Mouse (Mus musculus): ENCODE data around the gene Mei4.

Gene Mei4

DNA sequence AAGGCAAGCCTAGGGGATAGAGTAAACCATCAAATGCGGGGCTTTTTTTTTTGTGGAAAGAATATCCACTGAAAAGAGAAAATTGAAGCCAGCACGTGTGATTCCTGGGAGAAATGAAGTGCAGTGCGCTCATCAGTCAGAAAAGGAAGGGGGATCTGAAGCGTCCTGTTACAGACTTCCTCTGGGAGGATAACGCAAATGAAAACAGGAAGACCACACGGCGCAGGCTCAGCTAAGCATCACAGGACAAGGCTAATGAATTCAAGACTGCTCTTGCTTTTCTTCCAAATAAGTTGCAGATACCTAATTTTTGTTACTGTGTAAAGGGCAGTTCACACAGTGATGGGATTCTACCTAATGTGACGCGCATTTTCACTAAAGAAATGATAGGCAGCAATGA, 296.7 kb downstream of the Mei4 start:
- DNase-seq (ENCODE audit: low spot score), result no peak

DNA sequence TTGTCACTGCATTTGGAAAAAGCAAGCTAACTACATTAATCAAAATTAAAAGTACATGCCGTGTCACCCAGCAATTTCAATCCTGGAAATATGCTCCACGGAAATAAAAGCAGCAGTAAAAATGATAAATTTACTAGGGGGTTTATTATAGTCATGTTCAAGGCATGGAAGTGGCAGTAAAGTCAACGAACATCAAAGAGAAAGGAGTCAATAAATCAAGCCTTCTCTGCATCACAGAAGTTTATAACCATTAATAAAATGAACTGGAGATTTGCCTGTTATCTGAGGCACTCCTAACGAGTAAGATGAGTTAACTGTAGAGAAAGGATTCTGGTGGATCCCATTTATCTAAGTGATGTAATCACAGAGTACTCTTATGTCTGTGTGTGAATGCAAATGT, 298.9 kb downstream of the Mei4 start:
- DNase-seq (ENCODE audit: low spot score), result no peak

DNA sequence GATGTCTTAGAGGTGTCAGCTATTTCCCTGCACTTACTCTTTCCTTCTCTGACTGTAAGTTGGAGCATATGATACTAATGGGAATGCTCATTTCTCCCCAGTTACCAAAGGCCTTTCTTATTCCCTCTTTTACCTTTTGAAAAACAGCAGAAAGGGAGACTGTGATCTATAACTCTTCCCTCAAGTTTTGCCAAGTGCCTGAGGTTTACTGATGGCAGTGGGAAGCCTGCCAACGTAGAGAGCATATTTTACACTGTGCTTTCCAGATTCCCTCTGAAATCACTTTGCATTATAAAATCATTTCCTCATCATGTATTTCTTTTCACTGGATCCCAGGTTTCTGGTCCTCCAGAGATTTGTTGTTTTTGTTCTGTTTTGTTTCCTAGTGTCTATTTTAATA, 354.5 kb downstream of the Mei4 start:
- no peak for DNase-seq (ENCODE audit: low spot score)

DNA sequence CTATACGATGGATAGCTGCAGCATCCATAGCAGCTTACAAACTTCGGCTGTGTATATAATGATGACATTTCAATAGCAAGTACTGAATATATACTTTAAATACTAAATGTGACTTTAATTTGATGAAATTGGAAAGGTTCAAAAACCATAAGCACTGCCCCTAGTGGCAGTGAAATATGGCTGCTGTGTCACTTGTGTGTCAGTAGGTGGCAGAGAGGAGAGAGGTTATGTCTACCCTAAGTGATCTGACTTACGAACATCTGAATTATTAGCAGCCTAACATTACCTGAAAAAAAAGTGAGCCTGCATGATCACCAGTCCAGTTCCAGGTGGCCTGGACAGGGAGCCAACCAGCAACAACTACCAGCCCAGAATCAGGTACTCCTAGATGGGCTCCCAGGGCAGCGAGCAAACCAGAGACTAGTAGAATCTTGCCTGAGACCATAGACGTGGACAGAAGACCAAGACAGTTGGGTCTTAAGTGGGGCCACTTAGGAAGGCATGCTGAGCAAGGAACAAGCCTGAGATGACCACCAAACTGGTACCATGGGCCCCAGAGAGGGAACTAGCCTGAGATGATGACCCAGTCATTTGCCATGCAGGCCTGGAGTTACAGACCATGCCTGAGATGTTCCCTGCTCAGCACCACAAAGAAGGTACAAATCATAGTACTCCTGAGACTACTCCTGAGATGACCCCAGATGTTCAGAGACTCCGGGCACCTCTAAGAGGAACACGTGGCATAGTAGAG, 384.4 kb downstream of the Mei4 start:
- DNase-seq (ENCODE audit: low spot score), result no peak
